Mouse (Mus musculus) brain, embryonic 14.5 days (tissue): ENCODE results near the gene Ntrk3.

Experiments used
- CTCF ChIP-seq: fragments of 200-500 bp; IDR thresholded peaks from 2 replicates; pipeline ENCODE4 v1.5.1; 2012; ENCODE audit warnings: inconsistent platforms, mild to moderate bottlenecking, moderate library complexity, borderline replicate concordance; ENCODE audit not compliant: insufficient read depth, insufficient read length; ENCODE audit errors: extremely low read depth
- POLR2A ChIP-seq: fragments of 200-500 bp; IDR thresholded peaks from 2 replicates; pipeline ENCODE4 v1.6.1; 2012; ENCODE audit warnings: mild to moderate bottlenecking, inconsistent platforms, borderline replicate concordance; ENCODE audit not compliant: poor library complexity, insufficient read depth, insufficient read length, severe bottlenecking; ENCODE audit errors: extremely low read depth

DNA sequence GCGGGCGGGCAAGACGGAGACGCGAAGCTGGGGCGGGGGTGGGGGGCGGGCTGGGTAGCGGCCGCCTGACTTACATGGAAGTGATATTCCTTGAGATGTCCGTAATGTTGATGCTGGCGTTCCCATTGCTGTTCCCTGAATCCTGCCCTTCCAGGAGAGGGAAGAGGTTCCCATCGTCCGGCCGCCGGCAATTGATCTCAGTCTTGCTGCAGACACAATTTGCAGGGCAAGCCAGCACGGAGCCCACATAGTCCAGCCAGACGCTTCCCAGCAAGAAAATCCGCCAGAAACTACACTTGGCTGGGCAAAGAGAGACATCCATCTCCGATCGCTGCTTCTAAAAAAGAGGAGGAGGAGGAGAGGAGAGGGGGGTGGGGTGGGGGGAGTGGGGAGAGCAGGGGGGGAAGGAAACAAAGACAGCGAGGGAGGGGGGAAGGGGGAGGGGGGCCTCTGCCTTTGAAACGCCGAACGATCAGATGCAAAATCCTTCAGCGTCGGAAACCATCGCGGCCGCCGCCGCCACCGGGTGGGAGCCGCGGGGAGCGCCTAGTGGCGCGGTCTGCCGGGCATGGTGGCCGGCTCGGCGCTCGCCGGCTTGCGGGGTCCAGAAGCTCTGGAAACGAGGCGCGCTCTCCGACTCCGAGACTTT is 160.2 kb downstream of the Ntrk3 start:
- no peak for TF ChIP-seq CTCF
- peak; percentile 22; the same call in 1 of the 2 replicates for TF ChIP-seq POLR2A
